Mouse (Mus musculus) ES-Bruce4 (cell line): ENCODE measurements at regions not wholly inside any gene's neighbourhood (a gene's known extent, or its start where the extent isn't known, plus 50 kb on each side); places are given as distances from the start of the nearest gene placed in this dataset.

Experiments
- CTCF ChIP-seq: IDR thresholded peaks from one replicate; pipeline ENCODE4 v1.8.1; 2011; ENCODE audit warnings: low read depth, low read length
- EP300 ChIP-seq: IDR thresholded peaks from 2 replicates; pipeline ENCODE4 v1.6.1; 2011; ENCODE audit warnings: low read depth, low read length; ENCODE audit not compliant: insufficient read depth

DNA sequence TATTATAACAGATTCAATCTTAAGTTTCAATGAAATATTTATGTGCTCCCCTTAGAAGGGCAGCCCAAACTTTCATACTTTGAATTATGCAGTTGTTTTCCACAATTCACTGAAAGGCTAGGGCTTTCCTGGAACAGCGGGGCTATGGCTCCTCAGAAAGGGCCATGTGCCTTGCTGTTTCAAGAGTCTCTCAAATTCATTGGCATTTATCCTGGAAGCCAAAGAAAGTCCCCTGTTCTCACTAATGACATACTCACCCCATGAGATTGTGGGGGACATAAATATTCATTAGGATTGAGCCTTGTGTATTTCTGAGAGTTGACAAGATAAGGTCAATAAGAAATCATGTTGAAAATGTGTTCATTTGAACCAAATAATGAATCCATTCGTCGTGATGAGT, 250.9 kb upstream of the Nwd2 start:
- no peak for TF ChIP-seq EP300
- no peak for TF ChIP-seq CTCF
